Mouse (Mus musculus) gastrocnemius, adult 8-10 months (tissue): ENCODE measurements around the gene Ntn1. TPM values are rescaled to one million over a fixed set of nuclear protein-coding genes. Genes with fewer than 3 reads are reported as not detected.

ENCODE experiments used
- DNase-seq, 2 experiments: peaks; one replicate each; pipeline ENCODE4 v3.0.0; 2022; ENCODE audit warnings: low spot score in 2 of 2
- total RNA-seq, 4 experiments: library from RNA; stranded (reverse); gene quantifications; 2 replicates each; pipeline ENCODE4 v1.2.4; 2022

The Ntn1 gene
- total RNA-seq, 4 experiments from 2014 or later = 2.7 to 6.6 (median 4.9) TPM

DNA sequence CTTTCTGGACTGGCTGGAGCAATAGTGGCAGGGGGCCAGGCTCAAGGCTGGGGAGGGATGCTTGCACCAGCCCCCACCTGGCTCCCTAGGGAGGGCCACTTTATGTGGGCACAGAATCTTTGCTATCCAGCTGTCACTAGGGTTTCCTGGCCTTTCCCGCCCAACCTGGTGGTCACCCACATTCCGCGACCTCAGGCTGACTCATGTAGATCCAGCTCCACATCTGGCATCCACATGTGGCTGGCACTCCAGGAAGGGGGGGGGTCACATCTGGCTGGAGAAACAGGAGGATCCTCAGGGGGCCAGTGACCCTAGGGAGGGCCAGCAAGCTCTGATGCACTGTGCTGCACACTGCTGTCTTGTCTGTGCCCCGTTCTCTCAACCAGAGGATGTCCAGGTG is 179.9 kb downstream of the Ntn1 start:
- DNase-seq = no peak

DNA sequence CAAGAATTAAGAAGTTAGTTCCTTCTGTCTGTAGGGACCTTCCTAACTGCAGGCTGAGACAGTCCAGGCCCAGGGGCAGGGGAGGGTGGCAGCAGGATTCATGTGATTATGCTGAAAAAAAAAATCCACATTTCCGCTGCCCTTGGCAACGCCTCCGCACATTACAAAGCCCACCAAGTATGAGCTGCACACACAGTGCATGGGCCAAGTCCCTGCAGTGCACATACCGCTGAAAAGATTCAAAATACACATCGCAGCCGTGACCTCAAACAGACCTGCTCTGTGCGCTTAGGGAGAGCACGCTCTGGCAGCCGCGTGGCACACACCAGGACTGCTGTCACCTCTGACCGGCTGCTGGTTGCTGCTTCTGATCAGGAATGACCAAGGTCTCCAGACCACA is 184.6 kb downstream of the Ntn1 start:
- DNase-seq = no peak

DNA sequence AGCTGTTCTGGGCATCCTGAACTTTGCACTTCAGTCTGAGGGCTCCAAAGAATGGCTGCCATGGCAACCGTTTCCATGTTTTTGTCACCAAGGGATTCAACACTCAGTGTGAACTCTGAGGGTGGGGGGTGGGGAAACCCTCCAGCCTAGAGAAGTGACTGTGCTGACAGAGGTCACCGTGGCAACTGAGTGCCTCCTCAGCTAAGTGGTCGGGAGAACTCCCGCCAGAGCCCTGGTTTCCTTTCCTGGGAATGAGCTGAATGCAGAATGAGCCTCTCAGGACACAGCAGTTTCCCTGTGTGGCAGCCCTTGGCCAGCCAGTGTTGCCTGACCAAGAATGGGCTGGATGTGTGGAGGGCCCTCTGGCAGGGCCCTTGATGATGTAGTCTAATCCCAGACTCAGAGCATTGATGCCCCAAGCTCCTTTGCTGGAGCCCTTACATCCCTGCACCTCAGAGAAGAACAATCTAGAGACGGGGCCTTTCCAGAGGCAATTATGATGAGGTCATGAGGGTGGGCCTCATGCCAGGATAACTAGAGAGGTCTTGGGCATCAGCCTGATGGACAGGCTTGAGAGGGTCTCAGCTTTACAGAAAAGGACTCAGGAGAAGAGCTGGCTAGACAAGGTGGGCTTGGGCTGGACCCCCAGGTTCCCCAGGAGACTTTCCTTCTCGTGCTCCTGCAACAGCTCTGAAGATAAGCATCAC is 185.3 kb downstream of the Ntn1 start:
- no peak for DNase-seq

- DNase-seq = no peak
Measured at GRCm38 (mm10) chr11:68214496-68215205, 186.0 kb downstream of the Ntn1 start.

DNA sequence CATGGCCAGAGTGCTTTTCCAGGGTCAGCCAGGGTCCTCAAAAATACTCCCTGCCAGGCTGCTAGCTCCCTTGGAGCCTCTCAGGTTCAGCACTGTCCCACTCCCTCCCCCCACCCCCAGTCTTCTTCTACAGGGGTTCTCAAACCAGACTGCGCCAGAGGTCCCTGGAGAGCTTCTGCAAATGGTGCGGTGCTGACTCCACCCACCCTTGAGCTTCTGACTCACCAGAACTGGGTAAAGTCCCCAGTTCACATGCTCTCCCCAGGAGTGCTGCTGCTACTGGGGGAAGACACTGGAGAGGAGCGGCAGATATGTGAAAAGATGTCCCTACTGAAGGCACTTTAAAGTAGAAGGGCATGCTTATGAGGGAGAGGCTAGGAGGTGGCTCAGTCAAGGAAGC is 186.7 kb downstream of the Ntn1 start:
- no peak for DNase-seq

- peak in 1 of 2 experiments; percentile 36 for DNase-seq
Measured at GRCm38 (mm10) chr11:68211924-68212578, 188.6 kb downstream of the Ntn1 start.

DNA sequence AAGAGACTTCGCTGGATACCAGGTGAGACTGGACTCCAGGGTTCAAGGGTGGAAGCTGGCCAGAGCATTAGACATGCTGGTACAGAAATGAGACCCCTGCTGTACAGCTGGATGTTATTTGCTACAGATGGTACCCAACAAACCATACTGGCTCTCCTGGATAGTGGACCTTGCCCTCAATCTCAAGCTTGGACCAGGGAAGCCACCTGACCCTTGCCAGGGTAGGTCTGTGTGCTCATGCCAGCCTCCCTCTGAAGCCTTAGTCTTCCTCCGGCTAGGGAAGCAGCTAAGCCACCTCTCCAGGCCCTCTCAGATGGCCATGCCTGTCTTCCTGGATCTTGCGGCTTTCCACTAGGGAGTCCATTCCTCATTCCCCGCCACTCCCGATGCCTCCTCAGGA is 189.9 kb downstream of the Ntn1 start:
- no peak for DNase-seq

- no peak for DNase-seq
Measured at GRCm38 (mm10) chr11:68209506-68209905, 191.1 kb downstream of the Ntn1 start.

DNA sequence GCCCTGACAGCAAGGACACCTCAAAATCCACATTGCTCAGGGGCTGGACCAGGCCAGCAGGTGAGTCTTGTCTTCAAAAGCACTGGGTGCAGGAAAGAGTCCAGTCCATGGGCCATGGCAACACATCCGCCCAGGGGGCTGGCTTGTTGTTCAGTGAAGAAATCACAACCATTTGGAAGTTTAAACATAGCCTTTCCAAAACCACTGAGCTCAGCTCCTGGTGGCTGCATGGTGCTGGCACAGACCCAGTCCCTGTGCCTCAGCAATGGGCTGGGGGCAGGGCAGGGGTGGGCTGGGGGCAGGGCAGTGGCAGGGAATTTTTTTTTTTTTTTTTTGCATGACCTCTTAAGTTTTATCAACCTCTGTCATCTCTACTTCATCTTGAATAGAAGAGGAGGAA is 192.0 kb downstream of the Ntn1 start:
- DNase-seq = no peak

DNA sequence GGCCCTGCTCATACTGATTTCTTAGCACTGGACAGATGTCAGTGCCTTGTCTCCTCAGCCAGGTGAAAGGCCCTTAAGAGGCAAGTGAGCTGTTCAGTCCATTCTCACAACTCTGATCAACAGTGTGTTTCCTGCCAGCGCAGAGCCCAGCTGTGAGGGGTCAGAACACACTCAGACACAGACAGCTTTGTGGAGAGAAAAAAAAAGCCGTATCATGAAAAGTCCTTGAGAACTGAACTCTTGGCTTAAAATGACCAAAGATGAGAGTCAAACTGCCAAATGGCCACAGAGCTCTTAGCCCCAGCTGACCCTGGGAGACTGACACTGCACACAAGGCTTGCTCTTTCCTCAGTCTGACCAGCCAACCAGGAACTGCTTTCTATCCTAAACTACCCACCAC is 192.6 kb downstream of the Ntn1 start:
- no peak for DNase-seq

DNA sequence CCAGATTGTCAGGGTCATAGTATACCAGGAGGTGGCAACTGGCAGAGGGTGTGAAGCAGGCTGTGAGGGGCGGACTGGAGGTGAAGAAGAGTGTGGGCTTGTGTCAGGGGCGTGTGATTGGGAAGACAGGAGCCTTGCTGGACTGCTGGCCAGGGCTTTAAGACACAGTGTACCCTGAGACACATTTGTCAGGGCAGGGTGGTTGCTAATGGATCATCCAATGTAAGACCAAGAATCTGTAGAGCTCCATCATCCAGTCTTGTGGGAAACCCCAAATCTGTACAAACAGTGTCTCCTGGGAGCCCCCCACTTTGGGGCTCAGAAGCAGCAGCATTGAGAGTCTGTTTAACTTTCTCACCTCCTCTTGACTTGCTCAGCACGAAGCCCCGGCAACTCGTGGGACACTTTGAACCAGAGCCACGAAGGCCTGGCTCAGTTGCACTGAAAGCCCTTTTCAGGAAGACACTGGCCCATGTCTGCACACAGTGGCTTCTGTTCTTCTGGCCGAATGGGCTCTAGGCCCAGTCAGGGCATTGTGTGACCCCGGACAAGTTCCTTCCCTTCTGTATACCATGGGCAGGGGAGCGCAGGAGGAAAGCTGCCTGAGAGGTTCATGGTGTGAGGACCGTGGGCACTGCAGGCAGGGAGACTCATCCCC is 194.9 kb downstream of the Ntn1 start:
- DNase-seq = no peak

- no peak for DNase-seq
Measured at GRCm38 (mm10) chr11:68204407-68204806, 196.2 kb downstream of the Ntn1 start.

GRCm38 (mm10) chr11:68203658-68204315 is 196.8 kb downstream of the Ntn1 start:
- no peak for DNase-seq

DNA sequence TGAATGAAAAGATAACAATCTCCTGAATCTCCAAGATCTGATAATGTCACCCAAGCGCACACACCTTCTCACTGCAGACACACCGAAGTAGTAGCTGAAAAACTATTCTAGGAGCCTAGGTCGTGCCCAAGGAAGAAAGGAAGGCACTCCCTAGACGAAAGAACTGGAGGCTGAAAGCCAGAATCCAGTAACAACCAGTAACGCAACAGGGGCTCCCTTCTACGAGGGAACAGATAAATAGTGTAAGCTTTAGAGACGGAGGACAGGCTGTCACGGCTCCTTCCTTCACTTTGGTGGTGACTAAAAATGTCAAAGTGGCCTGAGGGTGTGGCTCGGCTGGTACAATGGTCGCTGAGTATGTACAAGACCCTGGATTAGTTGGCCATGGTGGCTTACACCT is 198.1 kb downstream of the Ntn1 start:
- no peak for DNase-seq

DNA sequence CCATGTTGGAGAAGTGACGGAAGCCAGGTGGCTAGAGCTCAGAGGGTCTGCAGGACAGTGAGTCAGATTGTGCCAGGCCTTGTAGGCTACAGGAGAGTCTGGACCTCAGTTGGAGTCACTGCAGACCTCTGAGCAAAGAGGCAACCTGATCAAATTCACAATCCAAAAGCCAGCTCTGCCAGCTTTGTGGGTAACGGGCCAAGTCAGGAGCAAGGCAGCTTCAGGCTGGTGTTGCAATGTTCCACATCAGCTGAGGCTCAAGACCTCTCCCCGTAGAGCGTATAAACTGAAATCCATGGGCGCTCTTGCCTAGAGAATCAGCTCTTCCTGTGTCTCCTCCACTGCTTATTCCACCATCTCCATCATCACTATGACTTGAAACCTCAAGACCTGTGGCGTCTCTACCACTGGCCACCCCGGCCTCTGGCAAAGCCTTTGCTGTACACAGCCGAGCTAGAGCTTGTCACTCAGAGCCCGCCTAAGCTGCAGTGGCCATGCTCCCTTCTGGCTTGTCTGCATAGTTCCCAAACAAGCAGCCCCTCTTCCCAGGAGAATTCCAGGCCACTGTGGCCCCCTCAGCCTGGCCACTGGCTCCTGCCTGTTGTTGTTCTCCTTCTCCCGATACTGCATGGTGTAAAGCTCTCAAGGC is 198.7 kb downstream of the Ntn1 start:
- no peak for DNase-seq

DNA sequence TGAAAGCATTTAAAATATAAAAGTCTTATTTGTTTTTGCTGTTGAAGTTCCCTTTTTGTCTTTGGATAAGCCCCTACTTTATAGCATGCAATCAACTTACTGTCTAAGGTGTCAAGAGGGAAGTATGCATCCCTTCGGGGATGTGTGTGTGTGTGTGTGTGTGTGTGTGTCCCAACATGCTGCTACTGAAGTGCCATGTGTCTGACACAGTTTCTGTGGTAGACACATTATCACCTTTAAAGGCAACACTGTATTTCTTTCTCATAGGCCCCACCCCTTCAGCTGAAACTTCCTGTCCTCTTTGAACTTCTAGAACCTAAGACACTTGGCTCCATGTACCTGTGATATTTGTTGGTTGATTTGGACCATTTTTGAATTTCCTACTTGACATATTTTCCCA is 199.6 kb downstream of the Ntn1 start:
- DNase-seq = no peak

DNA sequence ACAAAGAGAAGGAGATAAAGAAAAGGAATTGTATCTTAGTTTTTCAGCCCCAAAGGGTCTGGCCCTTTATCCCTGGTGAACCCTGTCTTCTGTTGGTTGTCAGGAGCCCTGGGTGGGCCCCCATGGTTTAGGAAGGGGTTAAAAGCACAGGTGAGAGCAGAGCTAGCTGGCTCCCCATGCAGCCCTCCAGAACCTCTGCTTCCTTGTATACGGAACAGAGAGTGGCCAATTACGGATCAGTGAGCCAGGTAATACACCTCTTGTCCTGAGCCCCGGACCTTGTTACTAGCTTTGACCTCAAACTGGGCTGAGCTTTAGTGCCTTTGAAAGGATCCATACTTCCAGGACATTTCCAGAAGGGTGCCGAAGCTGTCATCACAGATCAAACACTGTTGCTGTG is 200.1 kb downstream of the Ntn1 start:
- no peak for DNase-seq

- DNase-seq = no peak
Measured at GRCm38 (mm10) chr11:68199801-68200423, 200.7 kb downstream of the Ntn1 start.

- no peak for DNase-seq
Measured at GRCm38 (mm10) chr11:68199103-68199502, 201.5 kb downstream of the Ntn1 start.

DNA sequence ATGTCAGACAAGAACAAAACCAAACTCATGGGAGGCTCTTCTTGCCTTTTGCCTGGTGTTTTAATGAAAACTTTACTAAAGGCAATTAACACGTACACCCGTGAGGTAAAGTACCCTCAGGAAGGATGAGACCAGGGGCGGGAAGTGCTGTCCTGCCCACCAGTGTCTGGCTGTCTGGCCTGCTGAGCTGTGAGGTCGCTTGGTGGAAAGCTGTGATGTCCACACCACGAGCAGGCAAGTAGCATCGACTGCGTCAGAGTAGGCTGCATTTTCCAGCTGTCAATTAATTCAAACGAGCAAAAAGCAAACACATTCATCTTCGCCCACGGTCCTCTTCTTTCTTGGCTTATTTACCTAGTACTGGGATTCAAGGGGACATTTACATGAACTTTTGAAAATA is 201.9 kb downstream of the Ntn1 start:
- no peak for DNase-seq

GRCm38 (mm10) chr11:68197471-68197870 is 203.2 kb downstream of the Ntn1 start:
- DNase-seq = no peak
